Mouse (Mus musculus): ENCODE measurements around the gene Tpr. TPM values are rescaled to one million over a fixed set of nuclear protein-coding genes. Genes with fewer than 3 reads are reported as not detected.

Gene Tpr
- 10.9 and 16.4 TPM in 2 replicates for polyA plus RNA-seq (2012)

DNA sequence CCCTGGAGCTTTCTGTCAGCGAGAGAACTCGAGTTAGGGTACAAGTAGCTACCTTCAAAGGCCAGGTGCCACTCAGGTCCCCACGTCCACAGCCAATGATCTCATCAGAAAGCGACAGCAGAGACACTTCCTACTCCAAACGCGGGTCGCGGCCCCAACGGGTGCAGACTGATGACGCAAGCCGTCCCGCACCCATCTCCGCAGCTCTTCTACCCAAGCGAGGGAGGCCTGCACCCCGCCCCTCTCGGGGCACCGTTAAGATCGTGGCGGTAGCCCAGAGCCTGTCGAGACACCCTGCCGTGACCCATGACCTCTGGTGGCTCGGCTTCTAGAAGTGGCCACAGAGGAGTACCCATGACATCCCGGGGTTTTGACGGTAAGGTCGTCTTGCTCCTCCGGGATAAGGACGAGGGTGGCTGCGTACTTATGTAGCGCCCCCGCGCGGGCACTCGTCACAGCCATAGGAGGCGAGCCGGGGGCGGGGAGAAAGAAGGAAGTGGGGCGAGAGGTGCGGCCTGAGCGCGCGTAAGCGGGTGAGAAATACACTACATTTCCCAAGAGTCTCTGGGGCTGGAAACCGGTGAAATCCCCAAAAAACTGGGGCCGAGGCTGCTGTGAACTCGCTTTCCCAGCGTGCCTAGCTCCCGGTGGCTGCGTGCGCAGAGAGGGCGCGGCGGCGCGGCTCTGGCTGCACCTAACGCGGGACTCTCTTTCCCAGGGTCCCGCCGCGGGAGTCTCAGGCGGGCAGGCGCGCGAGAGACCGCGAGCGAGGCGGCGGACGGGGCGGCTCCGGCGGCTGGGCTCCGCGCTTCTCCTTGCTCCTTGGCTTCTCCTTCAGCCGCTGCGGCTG, at the start of gene Tpr, which contains the start of gene Odr4:
Gene Tpr (plus strand): TSS at position 201 of the 850 bp plus-strand sequence.
Gene Odr4 (minus strand): TSS at position 443 of the 850 bp plus-strand sequence.
- peaks cover 45% of the 10 kb centered on the region for H3K36me3 ChIP-seq (ENCODE audit: control insufficient read depth)
- H3K4me3 ChIP-seq (replicated peaks), result peak within 1 kb of the TSS; percentile 96
- no peaks in the 10 kb centered on the region for H3K9me3 ChIP-seq (ENCODE audit: control insufficient read depth, low read length)
- H3K27me3 ChIP-seq (ENCODE audit: control insufficient read depth), result no peaks in the 10 kb centered on the region
- no peak for TF ChIP-seq TAL1 (IDR thresholded peaks at IDR 0.05; ENCODE audit: low read length)
- TF ChIP-seq GATA1 (IDR thresholded peaks at IDR 0.05; ENCODE audit: low read length), result no peak
- H3K4me1 ChIP-seq (ENCODE audit: control insufficient read depth), result peaks cover 12% of the 10 kb centered on the region

DNA sequence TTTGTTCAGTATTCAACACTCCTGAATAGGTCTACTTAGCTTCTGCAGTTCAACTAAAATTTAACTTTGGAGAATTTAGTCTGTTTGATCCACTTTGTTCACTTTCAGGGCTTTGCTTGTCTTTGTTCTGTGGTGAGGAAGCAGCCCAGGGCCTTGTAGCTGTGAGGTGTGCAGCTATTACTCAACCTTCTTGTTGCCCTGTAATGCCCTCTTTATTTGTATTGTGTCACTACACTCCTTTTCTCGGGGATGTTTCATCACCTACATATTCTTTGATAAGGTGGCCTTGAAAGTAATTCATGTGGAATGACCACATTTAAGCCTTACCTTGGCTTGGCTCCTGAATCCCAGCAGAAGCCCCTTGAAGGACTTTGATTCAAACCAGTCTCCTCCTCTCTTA, 31.8 kb upstream of the Tpr start:
- Histone ChIP-seq H3K4me1 (ENCODE audit: control insufficient read depth) (no peaks in the 10 kb centered on the region), H3K9me3 (ENCODE audit: control insufficient read depth, low read length) (no peaks in the 10 kb centered on the region), H3K36me3 (ENCODE audit: control insufficient read depth) (peaks cover 23% of the 10 kb centered on the region), H3K27me3 (ENCODE audit: control insufficient read depth) (no peaks in the 10 kb centered on the region), H3K4me3 (replicated peaks) (no peak overlapping the region)
- TF ChIP-seq TAL1 (IDR thresholded peaks at IDR 0.05; ENCODE audit: low read length), result no peak
- no peak for TF ChIP-seq GATA1 (IDR thresholded peaks at IDR 0.05; ENCODE audit: low read length)

DNA sequence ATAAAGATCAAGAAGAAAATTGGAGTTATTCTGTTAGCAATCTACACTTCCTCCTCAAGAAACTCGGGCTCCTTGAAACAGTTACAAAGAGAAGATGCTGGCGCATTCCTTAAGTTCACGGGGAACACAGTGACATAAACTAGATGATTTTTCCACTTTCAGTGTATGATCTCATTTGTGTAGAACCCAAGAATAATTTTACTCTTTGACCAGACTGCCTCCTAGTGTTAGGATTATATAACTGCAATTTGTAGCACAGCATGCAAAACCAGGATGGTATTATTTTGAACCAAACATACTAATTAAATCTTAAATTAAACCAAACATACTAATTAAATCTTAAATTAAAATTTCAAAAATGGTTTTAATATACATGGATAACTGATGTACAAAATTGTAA, 19.7 kb upstream of the Tpr start:
- Histone ChIP-seq H3K4me1 (ENCODE audit: control insufficient read depth) (no peaks in the 10 kb centered on the region), H3K4me3 (replicated peaks) (no peak overlapping the region), H3K9me3 (ENCODE audit: control insufficient read depth, low read length) (no peaks in the 10 kb centered on the region), H3K36me3 (ENCODE audit: control insufficient read depth) (peaks cover 17% of the 10 kb centered on the region), H3K27me3 (ENCODE audit: control insufficient read depth) (no peaks in the 10 kb centered on the region)
- no peak for TF ChIP-seq GATA1 (IDR thresholded peaks at IDR 0.05; ENCODE audit: low read length)
- no peak for TF ChIP-seq TAL1 (IDR thresholded peaks at IDR 0.05; ENCODE audit: low read length)

DNA sequence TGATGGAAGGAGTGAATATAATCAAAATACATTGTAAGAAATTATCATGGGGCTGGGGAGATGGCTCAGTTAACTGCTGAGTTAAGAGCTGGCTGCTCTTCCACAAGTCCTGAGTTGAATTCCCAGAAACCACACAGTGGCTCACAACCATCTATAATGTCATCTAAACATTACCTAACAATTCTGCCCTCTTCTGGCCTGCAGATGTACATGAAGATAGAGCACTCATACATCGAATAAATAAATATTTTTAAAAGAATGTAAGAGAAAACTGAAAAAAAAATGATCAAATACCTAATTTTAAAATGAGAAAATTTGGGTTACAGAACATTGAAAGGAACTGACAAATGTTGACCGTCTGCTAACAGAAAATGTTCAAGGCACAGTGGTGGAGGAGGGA, 18.4 kb upstream of the Tpr start:
- H3K36me3 ChIP-seq (ENCODE audit: control insufficient read depth), result peaks cover 17% of the 10 kb centered on the region
- no peak overlapping the region for H3K4me3 ChIP-seq (replicated peaks)
- H3K4me1 ChIP-seq (ENCODE audit: control insufficient read depth), result no peaks in the 10 kb centered on the region
- H3K27me3 ChIP-seq (ENCODE audit: control insufficient read depth), result no peaks in the 10 kb centered on the region
- no peaks in the 10 kb centered on the region for H3K9me3 ChIP-seq (ENCODE audit: control insufficient read depth, low read length)
- TF ChIP-seq TAL1 (IDR thresholded peaks at IDR 0.05; ENCODE audit: low read length) (no peak), GATA1 (IDR thresholded peaks at IDR 0.05; ENCODE audit: low read length) (no peak)

DNA sequence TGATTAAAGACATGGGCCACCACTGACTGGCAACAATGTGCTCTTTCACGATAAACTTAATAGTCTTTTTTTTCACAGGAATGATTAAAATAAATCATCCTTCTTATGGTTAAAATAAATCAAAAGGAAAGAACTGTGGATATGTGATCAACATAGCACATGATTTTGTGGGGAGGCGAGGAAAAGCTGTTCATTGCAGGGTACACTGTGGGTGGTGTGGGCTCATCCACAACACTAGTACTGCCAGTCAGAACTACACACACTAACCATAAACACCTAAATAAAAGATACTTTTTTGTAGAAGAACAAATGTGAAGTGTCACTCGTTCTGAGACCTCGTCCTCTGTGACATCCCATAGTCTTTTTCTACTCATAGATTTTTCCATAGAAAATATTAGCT, 8.5 kb upstream of the Tpr start:
- Histone ChIP-seq H3K36me3 (ENCODE audit: control insufficient read depth) (peaks cover 61% of the 10 kb centered on the region), H3K9me3 (ENCODE audit: control insufficient read depth, low read length) (no peaks in the 10 kb centered on the region), H3K4me3 (replicated peaks) (no peak overlapping the region), H3K4me1 (ENCODE audit: control insufficient read depth) (no peaks in the 10 kb centered on the region), H3K27me3 (ENCODE audit: control insufficient read depth) (no peaks in the 10 kb centered on the region)
- TF ChIP-seq TAL1 (IDR thresholded peaks at IDR 0.05; ENCODE audit: low read length), result no peak
- no peak for TF ChIP-seq GATA1 (IDR thresholded peaks at IDR 0.05; ENCODE audit: low read length)

DNA sequence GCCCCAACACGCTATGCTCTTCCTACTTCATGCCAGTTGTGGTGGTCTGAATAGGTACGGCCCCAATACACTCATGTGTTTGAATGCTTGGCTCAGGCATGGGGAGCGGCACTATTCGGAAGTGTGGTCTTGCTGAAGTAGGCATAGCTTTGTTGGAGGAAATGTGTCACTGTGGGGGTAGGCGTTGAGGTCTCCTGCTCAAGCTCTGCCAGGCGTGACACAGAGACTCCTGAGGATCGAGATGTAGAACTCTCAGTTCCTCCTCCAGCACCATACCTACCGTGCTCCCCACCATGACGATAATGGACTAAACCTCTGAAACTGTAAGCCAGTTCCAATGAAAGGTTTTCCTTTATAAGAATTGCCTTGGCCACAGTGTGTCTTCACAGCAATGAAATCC, 5.1 kb upstream of the Tpr start:
- Histone ChIP-seq H3K4me3 (replicated peaks) (no peak overlapping the region), H3K36me3 (ENCODE audit: control insufficient read depth) (peaks cover 59% of the 10 kb centered on the region), H3K4me1 (ENCODE audit: control insufficient read depth) (peaks cover 6% of the 10 kb centered on the region), H3K27me3 (ENCODE audit: control insufficient read depth) (no peaks in the 10 kb centered on the region), H3K9me3 (ENCODE audit: control insufficient read depth, low read length) (no peaks in the 10 kb centered on the region)
- no peak for TF ChIP-seq GATA1 (IDR thresholded peaks at IDR 0.05; ENCODE audit: low read length)
- TF ChIP-seq TAL1 (IDR thresholded peaks at IDR 0.05; ENCODE audit: low read length), result no peak

DNA sequence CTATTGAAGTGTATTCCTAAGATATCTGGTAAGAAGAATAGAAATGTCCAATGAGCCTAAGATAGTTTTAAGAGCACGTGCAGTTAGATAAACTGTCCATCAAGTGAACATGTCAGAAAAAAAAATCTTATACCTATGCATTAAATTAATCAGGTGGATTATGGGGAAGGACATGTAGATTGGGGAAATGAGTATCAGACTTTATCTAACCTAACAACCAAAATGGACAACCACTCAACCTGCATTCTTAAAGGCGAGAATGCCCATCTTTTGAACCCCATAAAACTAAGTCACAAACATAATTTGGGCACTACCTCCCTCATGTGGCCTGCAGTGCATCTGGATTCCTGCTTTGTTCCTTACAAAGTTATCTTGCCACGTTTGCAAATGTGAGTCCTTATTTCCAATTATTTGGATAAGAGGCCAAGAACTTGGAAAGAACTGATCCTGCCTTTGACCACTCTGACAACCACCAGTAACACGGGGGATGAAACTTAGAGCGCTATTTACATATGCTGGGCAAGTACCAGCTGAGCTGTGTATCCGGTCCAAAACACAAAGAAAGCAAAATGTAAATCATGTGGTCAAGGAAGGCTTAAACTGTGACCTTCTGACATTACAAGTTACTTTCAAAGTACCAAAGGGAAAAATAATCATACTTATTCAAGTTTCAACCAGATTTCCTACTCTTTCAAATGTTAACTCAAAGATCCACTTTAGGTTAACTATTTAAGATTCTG, 3.1 kb upstream of the Tpr start:
- Histone ChIP-seq H3K4me1 (ENCODE audit: control insufficient read depth) (peaks cover 6% of the 10 kb centered on the region), H3K36me3 (ENCODE audit: control insufficient read depth) (peaks cover 46% of the 10 kb centered on the region), H3K27me3 (ENCODE audit: control insufficient read depth) (no peaks in the 10 kb centered on the region), H3K9me3 (ENCODE audit: control insufficient read depth, low read length) (no peaks in the 10 kb centered on the region), H3K4me3 (replicated peaks) (no peak overlapping the region)
- no peak for TF ChIP-seq TAL1 (IDR thresholded peaks at IDR 0.05; ENCODE audit: low read length)
- no peak for TF ChIP-seq GATA1 (IDR thresholded peaks at IDR 0.05; ENCODE audit: low read length)

DNA sequence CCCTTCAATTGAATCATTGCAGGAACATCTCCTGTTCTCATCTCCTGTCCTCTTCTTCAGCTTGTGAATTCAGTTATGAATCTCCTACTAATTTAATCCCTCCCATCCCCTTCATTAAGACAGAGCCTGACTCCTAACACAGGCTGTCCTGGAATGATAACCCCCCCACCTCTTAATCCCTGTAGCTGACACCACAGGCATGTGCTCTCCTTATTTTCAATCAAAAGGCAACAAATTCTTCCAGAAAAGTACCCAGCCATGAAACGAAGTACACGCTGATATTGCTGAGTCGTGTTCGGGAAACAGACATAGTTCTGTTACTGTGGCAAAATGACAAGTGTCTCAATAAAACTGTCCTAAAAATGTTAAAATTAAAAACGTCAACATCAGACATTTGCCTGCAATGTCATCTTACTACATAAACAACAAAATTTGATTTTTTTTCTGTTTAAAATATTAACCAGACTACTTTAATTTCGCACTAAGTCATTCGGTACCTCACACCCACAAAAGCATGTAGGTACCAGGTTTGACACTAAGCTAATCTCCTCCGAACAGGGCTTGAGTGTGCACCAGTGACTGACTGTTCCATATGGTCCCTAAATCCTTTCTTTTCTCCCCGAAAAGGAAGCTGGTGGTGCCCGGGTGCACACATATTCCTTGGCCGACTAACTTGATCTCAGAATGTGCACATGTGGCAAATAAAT, 554 bp upstream of the Tpr start:
- H3K4me1 ChIP-seq (ENCODE audit: control insufficient read depth), result peaks cover 12% of the 10 kb centered on the region
- TF ChIP-seq TAL1 (IDR thresholded peaks at IDR 0.05; ENCODE audit: low read length), result no peak
- TF ChIP-seq GATA1 (IDR thresholded peaks at IDR 0.05; ENCODE audit: low read length), result no peak
- H3K36me3 ChIP-seq (ENCODE audit: control insufficient read depth), result peaks cover 44% of the 10 kb centered on the region
- peak overlapping the region; percentile 96 for H3K4me3 ChIP-seq (replicated peaks)
- no peaks in the 10 kb centered on the region for H3K9me3 ChIP-seq (ENCODE audit: control insufficient read depth, low read length)
- no peaks in the 10 kb centered on the region for H3K27me3 ChIP-seq (ENCODE audit: control insufficient read depth)

DNA sequence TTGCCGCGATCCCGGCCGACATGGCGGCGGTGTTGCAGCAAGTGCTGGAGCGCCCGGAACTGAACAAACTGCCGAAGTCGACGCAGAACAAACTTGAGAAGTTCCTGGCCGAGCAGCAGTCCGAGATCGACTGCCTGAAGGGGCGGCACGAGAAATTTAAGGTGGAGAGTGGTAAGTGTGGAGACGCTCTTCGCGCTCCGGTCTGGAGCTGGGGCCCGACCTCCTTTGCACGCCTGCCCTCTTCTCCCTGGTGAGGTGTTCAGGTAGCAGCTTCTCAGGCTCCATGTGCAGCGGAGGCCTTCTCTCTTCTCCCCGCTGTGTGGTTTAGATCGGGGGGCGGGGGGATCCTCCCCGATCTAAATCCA, 832 bp downstream of the Tpr start:
- Histone ChIP-seq H3K4me1 (ENCODE audit: control insufficient read depth) (peaks cover 12% of the 10 kb centered on the region), H3K4me3 (replicated peaks) (peak overlapping the region; percentile 96), H3K36me3 (ENCODE audit: control insufficient read depth) (peaks cover 45% of the 10 kb centered on the region), H3K27me3 (ENCODE audit: control insufficient read depth) (no peaks in the 10 kb centered on the region), H3K9me3 (ENCODE audit: control insufficient read depth, low read length) (no peaks in the 10 kb centered on the region)
- TF ChIP-seq TAL1 (IDR thresholded peaks at IDR 0.05; ENCODE audit: low read length) (no peak), GATA1 (IDR thresholded peaks at IDR 0.05; ENCODE audit: low read length) (no peak)

All from erythroblast, embryonic 14.5 days (primary cell).